Mouse (Mus musculus) liver, embryonic 14.5 days (tissue): Measurements from ENCODE around the gene Pik3r2. TPM values are rescaled to one million over a fixed set of nuclear protein-coding genes. Genes with fewer than 3 reads are reported as not detected.

Experiments
- ATAC-seq: fragments of 200-750 bp; cut with Nextera tagmentation; 2 replicates; pipeline ENCODE4 v1.8.0; 2017; ENCODE audit warnings: moderate number of reproducible peaks, mild to moderate bottlenecking, moderate library complexity; ENCODE audit not compliant: insufficient read depth
- DNase-seq, 3 experiments: peaks; one replicate each; pipeline ENCODE4 v3.0.0-alpha.2; 2012 to 2013; ENCODE audit warnings: low read depth in 3 of 3, low spot score in 3 of 3
- H3K27ac ChIP-seq: fragments of 300-500 bp; sonication (generic); 2 replicates; pipeline ENCODE4 v1.5.1; 2014; ENCODE audit warnings: moderate library complexity, mild to moderate bottlenecking, control low read depth, inconsistent platforms
- H3K27me3 ChIP-seq: fragments of 300-500 bp; sonication (generic); 2 replicates; pipeline ENCODE4 v1.6.1; 2014; ENCODE audit warnings: mild to moderate bottlenecking, low read length, moderate library complexity; ENCODE audit not compliant: control insufficient read depth, insufficient read depth
- H3K36me3 ChIP-seq: fragments of 300-500 bp; sonication (generic); replicated peaks from 2 replicates; pipeline ENCODE4 v1.6.1; 2014; ENCODE audit warnings: low read depth; ENCODE audit not compliant: control insufficient read depth, insufficient read depth
- H3K4me1 ChIP-seq, 2 experiments: fragments of 200-500 bp in 1 of 2; fragments of 300-500 bp in 1 of 2; sonication (generic) in 1 of 2; replicated peaks; 2 replicates each; pipeline ENCODE4 v1.6.1; 2012 to 2014; ENCODE audit warnings: antibody characterized with exemption in 1 of 2, inconsistent platforms in 1 of 2, low read length in 1 of 2; ENCODE audit not compliant: control insufficient read depth in 2 of 2, insufficient read depth in 2 of 2
- H3K4me2 ChIP-seq: fragments of 300-500 bp; sonication (generic); 2 replicates; pipeline ENCODE4 v1.6.1; 2014; ENCODE audit warnings: low read depth, mild to moderate bottlenecking, control low read depth, moderate library complexity
- H3K4me3 ChIP-seq, 2 experiments: fragments of 200-500 bp in 1 of 2; fragments of 300-500 bp in 1 of 2; sonication (generic) in 1 of 2; 2 replicates each; pipeline ENCODE4 v1.5.1; 2012 to 2014; ENCODE audit warnings: low read depth in 2 of 2, low read length in 2 of 2, mild to moderate bottlenecking in 2 of 2, control low read depth in 1 of 2, inconsistent platforms in 1 of 2, moderate library complexity in 1 of 2; ENCODE audit not compliant: insufficient read depth in 1 of 2
- H3K9ac ChIP-seq: fragments of 300-500 bp; sonication (generic); replicated peaks from 2 replicates; pipeline ENCODE4 v1.6.1; 2014; ENCODE audit warnings: mild to moderate bottlenecking, control low read depth, moderate library complexity
- H3K9me3 ChIP-seq: fragments of 300-500 bp; sonication (generic); 2 replicates; pipeline ENCODE4 v1.6.1; 2016; ENCODE audit warnings: low read length, mixed read lengths; ENCODE audit not compliant: control insufficient read depth
- CTCF ChIP-seq: IDR thresholded peaks from 2 replicates; pipeline ENCODE4 v1.5.1; 2016; ENCODE audit warnings: antibody characterized with exemption, low read depth, control low read depth
- EP300 ChIP-seq: IDR thresholded peaks from 2 replicates; pipeline ENCODE4 v1.6.1; 2016; ENCODE audit warnings: antibody characterized with exemption, low read depth
- WGBS: fragments of 180-500 bp; shearing (Covaris S2); extraction: QIAGEN DNeasy Blood & Tissue Kit; methylation state at CpG from one replicate; pipeline ENCODE4 v1.1.7; 2014; ENCODE audit not compliant: insufficient replicate concordance; 5-methylcytosine and 5-hydroxymethylcytosine counted together
- polyA plus RNA-seq, 2 experiments: library from polyadenylated mRNA; depleted of rRNA in 1 of 2; stranded (reverse) in 1 of 2; unstranded in 1 of 2; fragments of >200 nt; fragmentation: Nextera tagmentation in 1 of 2; extraction: Ambion mirVana in 1 of 2; gene quantifications; 2 replicates each; pipeline versions ENCODE4 v1.2.1 to v1.2.3; 2012 to 2014

The Pik3r2 gene
- polyA plus RNA-seq, 2 experiments = 8.2 to 17.5 TPM

DNA sequence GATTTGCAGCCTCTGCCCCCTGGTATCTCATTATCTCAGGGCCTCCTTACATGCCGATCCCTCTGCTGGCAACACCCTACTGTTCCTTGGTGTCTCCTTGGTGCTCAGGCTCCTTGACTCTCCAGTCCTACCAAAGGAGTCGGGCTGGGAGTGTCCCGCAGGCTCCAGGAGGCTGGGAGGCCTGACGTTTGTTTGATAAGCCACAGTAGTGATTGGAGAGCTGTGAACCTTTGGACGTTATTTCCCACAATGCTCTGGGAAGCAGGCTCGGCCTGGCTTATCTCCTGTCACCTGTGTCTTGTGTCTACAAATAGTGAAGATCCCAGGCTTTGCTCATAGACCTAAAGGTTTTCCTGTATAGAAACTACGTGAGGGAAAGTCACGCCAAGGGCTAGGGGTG is 12.5 kb downstream of the Pik3r2 start:
- Histone ChIP-seq H3K4me3 (peak overlapping the region; percentile 0 to 3; a peak in 3 of 4 replicates), H3K9ac (peak overlapping the region; percentile 51), H3K36me3 (no peaks in the 10 kb centered on the region; the same call in 1 of the 2 replicates), H3K27ac (peak overlapping the region; percentile 85), H3K4me1 (peaks cover 65 to 66% of the 10 kb centered on the region in 2 experiments), H3K9me3 (no peaks in the 10 kb centered on the region), H3K27me3 (no peaks in the 10 kb centered on the region), H3K4me2 (peak overlapping the region; percentile 99)
- DNase-seq (peak; percentile 83 to 94 (median 85)), ATAC-seq (peak; percentile 49)
- WGBS = 10% methylated on average over 8 of the region's 8 CpGs
- no peak for TF ChIP-seq CTCF
- peak; percentile 73 for TF ChIP-seq EP300

GRCm38 (mm10) chr8:70763354-70763753 is 13.2 kb downstream of the Pik3r2 start:
- Histone ChIP-seq H3K4me2 (peak overlapping the region; percentile 99), H3K4me3 (peak overlapping the region; percentile 0 to 3; a peak in 3 of 4 replicates), H3K27ac (peak overlapping the region; percentile 85), H3K9me3 (no peaks in the 10 kb centered on the region), H3K9ac (peak overlapping the region; percentile 51; the same call in 1 of the 2 replicates), H3K4me1 (peaks cover 66% of the 10 kb centered on the region in 2 experiments), H3K27me3 (no peaks in the 10 kb centered on the region), H3K36me3 (no peaks in the 10 kb centered on the region; the same call in 1 of the 2 replicates)
- ATAC-seq (no peak), DNase-seq (peak in 1 of 3 experiments; percentile 56)
- 1% methylated on average over 3 of the region's 3 CpGs for WGBS
- TF ChIP-seq CTCF = peak; percentile 95
- no peak for TF ChIP-seq EP300

- TF ChIP-seq CTCF (no peak), EP300 (no peak)
- Histone ChIP-seq H3K4me2 (peak overlapping the region; percentile 80), H3K27ac (peak overlapping the region; percentile 85), H3K36me3 (no peaks in the 10 kb centered on the region; the same call in 1 of the 2 replicates), H3K4me1 (peaks cover 64 to 66% of the 10 kb centered on the region in 2 experiments), H3K4me3 (no peak overlapping the region), H3K27me3 (no peaks in the 10 kb centered on the region), H3K9me3 (no peaks in the 10 kb centered on the region), H3K9ac (peak overlapping the region; percentile 38; the same call in 1 of the 2 replicates)
- 9% methylated on average over 1 of the region's 1 CpGs for WGBS
- ATAC-seq (no peak), DNase-seq (peak; percentile 73 to 77 (median 75))
These were observed 14.4 kb downstream of the Pik3r2 start for GRCm38 (mm10) chr8:70762118-70762517.

DNA sequence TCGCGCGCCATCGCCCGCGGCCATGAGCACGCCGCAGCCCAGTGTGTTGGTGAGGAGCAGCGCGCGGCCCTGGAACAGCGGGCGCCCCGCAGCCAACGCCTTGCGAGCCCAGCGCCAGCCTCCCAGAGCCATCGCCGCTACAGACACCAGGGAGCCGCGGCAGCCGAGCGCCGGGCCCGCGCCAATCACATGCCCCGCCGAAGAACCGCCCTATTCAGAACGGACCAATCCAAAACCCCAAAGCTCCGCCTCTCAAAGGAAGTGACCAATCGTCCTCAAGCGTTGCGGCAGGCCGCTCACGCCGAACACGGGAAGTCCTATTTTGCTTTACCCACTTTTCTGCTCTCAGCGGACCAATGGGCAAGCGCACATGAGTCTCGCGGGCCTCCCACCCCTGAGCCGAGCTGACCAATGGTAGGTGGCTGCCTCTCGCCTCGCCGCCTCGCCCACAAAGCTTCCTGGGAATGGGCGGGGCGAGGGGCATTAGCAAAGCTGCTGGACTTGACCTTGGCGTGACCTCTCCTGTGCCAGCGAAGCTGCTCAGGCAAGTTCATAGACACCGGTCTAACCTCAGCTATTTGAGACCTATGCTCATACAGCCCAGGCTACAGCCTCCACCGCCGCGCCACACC is 15.6 kb downstream of the Pik3r2 start, which contains the start of gene Mpv17l2:
Gene Mpv17l2 (minus strand): TSS at position 172 of the 632 bp plus-strand sequence.
- Histone ChIP-seq H3K9me3 (no peaks in the 10 kb centered on the region), H3K4me2 (peak within 1 kb of the TSS; percentile 96), H3K27me3 (no peaks in the 10 kb centered on the region), H3K9ac (peak within 1 kb of the TSS; percentile 75), H3K36me3 (no peaks in the 10 kb centered on the region; the same call in 1 of the 2 replicates), H3K27ac (peak within 1 kb of the TSS; percentile 87), H3K4me1 (peaks cover 52 to 55% of the 10 kb centered on the region in 2 experiments), H3K4me3 (peak within 1 kb of the TSS; percentile 62 to 76)
- ATAC-seq (peak; percentile 90), DNase-seq (peak; percentile 99)
- WGBS = under 1% methylated on average over 55 of the region's 55 CpGs
- no peak for TF ChIP-seq CTCF
- no peak for TF ChIP-seq EP300

DNA sequence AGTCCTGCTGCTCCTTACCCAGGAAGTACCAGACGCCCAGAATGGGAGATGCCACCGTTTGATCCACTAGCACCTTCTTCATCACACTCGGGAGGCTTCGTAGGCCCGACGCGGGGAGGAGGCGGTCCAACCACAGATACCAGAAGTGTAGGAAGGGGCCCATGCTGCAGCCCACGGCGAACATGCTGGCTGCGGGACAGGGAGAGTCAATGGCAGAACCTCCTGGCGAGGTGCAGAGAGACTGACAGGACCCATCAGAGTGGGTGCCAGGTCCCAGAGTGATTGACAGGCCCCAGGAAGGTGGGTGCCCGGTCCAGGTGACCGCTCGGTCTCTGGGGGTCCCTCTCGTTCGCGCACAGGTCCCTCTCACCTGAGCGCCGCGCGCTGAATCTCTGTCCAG is 16.2 kb downstream of the Pik3r2 start:
- Histone ChIP-seq H3K9me3 (no peaks in the 10 kb centered on the region), H3K9ac (peak overlapping the region; percentile 75), H3K36me3 (no peaks in the 10 kb centered on the region; the same call in 1 of the 2 replicates), H3K4me2 (peak overlapping the region; percentile 96), H3K4me1 (peaks cover 48 to 49% of the 10 kb centered on the region in 2 experiments), H3K27me3 (no peaks in the 10 kb centered on the region), H3K4me3 (peak overlapping the region; percentile 62 to 76), H3K27ac (peak overlapping the region; percentile 87)
- peak; percentile 4; the same call in 1 of the 2 replicates for ATAC-seq
- no peak for DNase-seq
- TF ChIP-seq EP300 (no peak), CTCF (no peak)
- under 1% methylated on average over 22 of the region's 22 CpGs for WGBS
